Mouse (Mus musculus): ENCODE measurements around the gene Arvcf.

Arvcf gene

DNA sequence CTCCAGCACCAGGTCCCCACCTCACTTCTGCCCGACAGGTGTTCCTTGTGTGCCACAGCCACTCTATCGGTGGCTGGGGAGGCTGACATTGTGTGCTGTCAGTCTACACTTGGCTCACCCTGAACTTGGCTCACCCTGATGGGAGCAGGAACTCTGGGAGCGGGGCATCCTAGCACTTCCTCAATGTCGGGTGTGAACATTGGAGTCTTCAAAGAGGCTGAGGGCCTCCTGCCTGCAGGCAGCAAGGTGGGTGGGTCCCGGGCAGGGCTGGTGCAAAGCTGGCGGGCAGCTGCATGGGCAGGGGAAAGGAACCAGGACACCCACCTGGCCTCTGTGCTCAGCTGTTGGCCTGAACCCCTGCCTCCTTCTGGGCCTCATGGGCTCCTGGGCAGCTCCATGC is 88.1 kb downstream of the Arvcf start:
- no peak for DNase-seq

DNA sequence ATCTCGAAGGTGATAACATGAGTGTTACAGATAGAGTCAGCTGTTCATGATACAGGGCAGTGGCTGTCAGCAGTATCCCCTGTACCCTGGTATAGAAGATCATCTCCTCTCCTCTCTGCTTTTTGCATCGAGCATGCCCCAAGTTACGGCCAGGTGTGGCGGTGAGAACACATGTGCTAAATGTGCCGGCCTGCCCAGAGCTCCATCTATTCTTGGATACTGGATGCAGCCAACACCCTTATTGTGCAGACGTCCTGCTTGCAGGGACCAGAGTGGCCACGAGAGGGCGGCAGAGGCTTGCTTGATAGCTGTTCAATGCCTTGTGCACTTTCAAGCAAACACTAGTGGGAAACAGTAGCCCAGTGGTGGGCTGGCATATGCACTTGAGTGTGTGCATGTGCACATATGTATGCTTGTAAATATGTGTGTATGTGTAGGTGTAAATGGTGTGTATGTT is 95.4 kb downstream of the Arvcf start:
- peak; percentile 71 to 94 for DNase-seq

DNA sequence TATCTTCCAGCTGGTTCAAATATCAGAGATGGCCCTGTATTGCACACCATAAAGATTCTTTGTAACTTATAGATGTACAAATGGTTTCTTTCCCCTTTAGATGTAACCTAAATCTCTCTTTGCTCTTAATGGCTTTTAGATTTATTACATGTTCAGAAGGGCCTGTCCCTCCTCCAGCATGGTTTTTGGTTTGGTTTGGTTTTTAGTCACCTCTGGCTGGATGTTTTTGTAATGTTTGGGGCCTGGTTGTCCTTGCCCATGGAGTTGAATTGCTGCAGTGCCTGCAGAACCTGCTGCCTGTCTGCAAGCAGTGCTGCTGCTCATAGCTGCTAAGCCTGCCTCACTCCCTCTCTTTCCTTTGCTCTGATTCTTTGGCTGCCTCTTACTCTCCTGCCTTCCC is 99.3 kb downstream of the Arvcf start:
- no peak for DNase-seq

DNA sequence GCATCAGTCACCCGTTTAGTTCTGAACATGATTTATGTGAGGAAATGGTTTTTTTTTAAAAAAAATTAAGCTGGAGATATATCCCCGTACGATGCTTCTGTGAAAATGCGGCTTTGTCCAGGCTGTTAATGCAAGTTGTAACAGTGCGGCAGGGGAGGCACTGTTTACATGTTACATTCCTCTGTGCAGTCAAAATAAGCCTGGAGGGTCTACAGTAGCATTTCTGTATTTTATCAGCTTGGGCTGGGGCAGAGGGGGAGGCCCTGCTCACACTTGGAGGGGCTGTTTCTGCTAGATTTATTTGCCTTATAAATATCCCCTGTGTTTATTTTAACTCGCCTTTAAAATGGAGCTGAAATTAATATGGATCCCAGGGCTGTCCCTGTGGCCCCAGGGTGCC is 100.1 kb downstream of the Arvcf start:
- no peak for DNase-seq

DNA sequence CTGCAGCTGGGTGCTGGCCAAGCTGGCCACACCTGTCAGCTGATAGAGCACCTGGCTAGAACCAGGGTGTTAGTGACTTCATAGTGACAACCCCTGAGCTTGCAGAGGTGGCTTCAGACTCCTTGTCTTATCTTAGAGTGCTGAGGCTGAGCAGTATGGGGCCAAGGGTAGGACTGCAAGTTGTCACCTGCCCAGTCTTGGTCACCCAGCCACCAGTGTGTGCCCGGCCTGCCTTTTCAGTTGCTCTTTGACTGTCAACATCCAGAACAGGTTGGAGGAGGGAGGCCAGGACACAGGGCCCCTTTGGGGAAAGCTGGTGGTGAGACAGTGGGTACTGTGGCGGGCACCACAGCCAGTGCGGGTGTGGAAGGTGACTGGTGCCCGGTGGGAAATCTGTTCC is 101.0 kb downstream of the Arvcf start:
- DNase-seq: no peak

DNA sequence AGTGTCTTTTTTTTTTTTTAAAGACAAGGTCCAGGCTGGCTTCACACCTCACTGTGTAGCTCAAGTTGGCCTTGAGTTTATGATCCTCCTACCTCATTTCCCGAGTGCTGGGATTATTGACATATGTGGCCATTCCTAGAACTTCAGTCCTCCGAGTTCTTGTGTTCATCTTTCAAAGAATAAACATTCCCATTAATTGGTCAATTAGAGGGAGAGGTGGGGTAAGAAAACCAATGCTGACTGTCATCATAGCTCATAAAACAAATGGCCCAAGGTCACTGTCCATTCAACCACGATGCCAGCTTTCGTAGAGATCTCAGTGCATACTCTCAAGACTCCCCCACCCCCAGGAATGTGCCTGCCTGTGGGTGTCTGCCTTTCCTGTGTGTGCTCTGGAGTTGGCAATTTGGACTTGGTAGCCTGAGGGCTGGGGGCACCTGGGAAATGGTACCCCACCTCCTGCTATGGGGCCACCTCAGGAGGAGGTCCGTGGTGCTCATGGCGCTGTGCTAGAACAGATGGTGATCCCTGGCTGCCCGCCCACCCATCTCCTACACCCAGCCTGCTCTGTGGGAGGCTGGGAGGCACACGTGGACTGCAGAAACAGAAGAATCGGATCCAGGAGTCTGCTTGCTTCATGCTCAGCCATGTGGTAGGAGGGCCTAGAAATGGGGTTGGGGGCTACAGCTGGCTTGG is 103.7 kb downstream of the Arvcf start:
- no peak for DNase-seq

DNA sequence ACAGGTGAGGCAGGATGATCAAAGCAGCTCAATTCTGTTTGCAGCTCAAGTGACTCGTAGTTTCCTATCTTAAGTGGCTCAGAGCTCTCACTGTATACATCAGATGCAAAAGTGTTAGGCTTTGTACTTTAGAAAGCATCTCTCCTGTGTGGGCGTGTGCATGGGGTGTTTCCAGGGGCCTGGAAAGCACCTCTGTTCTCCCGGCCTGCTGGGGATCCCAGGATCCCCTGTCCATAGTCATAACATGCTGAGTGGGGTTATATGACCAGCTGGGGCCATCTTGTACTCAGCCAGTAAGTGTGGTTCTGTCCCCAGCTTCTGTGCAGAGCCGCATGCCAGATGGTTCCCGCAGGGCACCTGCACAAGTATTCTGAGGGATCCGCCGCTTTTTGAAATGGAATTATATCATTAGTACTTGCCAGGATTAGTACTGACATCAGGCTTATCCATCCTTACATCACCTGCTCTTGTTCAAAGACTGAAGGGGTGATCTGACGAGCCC is 104.4 kb downstream of the Arvcf start:
- no peak for DNase-seq

DNA sequence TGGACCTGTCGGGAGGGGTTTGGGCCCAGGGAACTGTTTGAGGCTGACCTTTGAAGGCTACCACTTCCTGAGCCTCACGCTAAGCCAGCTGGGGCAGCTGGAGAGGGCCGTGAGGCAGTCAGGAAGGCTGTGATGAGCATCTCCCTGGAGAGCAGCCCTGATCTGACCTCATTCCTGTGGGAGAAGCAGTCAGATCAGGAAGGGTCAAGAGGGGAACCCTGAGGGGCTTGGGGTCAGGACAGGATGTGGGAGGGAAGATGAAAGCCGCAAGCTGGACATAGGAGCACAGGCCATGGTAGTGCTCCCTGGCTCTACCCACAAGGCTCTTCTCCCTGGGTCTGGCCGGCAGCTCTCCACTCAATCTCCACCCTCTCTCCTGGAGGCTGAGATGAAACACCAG is 105.9 kb downstream of the Arvcf start:
- no peak for DNase-seq

DNA sequence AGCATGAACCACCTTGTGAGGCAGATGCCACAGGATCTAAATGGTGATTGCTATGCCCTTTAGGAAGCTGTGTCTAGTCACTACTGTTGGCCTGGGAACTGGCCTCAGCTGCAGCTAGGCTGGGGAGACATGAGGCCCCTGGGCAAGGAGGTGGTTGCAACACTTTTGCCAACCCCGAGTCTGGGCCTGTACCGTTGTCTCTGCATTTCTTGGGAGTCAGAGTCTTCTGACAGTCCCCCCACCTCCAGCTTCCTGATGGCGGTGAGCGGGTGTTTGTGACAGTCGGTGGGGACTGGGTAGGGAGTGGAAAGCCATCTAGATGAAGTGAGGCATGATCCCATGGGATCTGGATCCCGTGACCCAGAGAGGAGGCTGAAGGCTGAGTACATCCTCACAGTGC is 107.4 kb downstream of the Arvcf start:
- no peak for DNase-seq

Measured in spleen, adult 18-20 months (tissue).